In genomic region chr2:6367497-6367896, GRCm38 (mm10) we compare ENCODE assay signal across 25 mouse cellular contexts. TPM values are rescaled to one million over a fixed set of nuclear protein-coding genes. Genes with fewer than 3 reads are reported as not detected.
DNase-seq lines count a peak whose midpoint lies in the region; ATAC-seq and TF ChIP-seq lines count a peak whose summit lies in the region.
"Had no signal": no experiment of that assay in that cellular context is flagged by ENCODE, and none has a peak within 500 bp of the region (broad histone marks: within the 10 kb centered on the region; RNA-seq: fewer than 3 reads in every experiment).

No protein-coding gene starts in this region.

- H3K4me3 ChIP-seq in embryonic facial prominence, embryonic 11.5 days (ENCODE audit: low read depth, low read length), result no peak overlapping the region
- H3K4me3 ChIP-seq in embryonic facial prominence, embryonic 10.5 days, result no peak overlapping the region
- H3K4me3 ChIP-seq in lung, adult 2 months (replicated peaks; ENCODE audit: extremely low read depth, low read depth, low read length), result no peak overlapping the region
- H3K4me3 ChIP-seq in C2C12 (ENCODE audit: insufficient read depth, poor library complexity, severe bottlenecking), result no peak overlapping the region
- H3K4me3 ChIP-seq: embryonic facial prominence, embryonic 15.5 days; forebrain, embryonic 15.5 days; heart, embryonic 15.5 days; limb, embryonic 15.5 days; liver, embryonic 15.5 days; midbrain, embryonic 13.5 days had no signal

- peak overlapping the region; percentile 40 for H3ac ChIP-seq in C2C12 (ENCODE audit: control insufficient read depth, insufficient read length, low read depth)

- no peak for TF ChIP-seq POLR2A in lung, adult 2 months (IDR thresholded peaks at IDR 0.05; ENCODE audit: borderline replicate concordance, extremely low read depth, low read depth, low read length)

- no peak for TF ChIP-seq CTCF in lung, adult 2 months (IDR thresholded peaks at IDR 0.05; ENCODE audit: insufficient read depth, low read length)
- TF ChIP-seq CTCF in C2C12 (IDR thresholded peaks at IDR 0.05; ENCODE audit: control insufficient read depth, insufficient read depth, insufficient read length), result no peak

- ATAC-seq in embryonic facial prominence, embryonic 11.5 days (replicated peaks; ENCODE audit: insufficient number of reproducible peaks, low FRiP score, low TSS enrichment, low read depth), result 0 out of 2 replicates have a peak, but pooled peaks have one; percentile 59
- 0 out of 2 replicates have a peak, but pooled peaks have one; percentile 48 for ATAC-seq in erythroid progenitor cell, adult 5-6 weeks (replicated peaks; ENCODE audit: low FRiP score, poor library complexity, severe bottlenecking)
- ATAC-seq: inflammation-experienced regulatory T-cells, adult 6 months had no signal

- H3K79me3 ChIP-seq in C2C12 (ENCODE audit: low read depth), result peaks cover 65% of the 10 kb centered on the region

- no peak for DNase-seq in embryonic facial prominence, embryonic 11.5 days (ENCODE audit: low spot score)
- DNase-seq in embryonic facial prominence, embryonic 10.5 days (ENCODE audit: low spot score), result no peak
- peak; percentile 3 for DNase-seq in lung, adult 2 months
- DNase-seq in lung, postnatal 4 days, result no peak
- no peak for DNase-seq in urinary bladder, postnatal 4 days (ENCODE audit: low spot score in 2 of 2)
- DNase-seq: adrenal gland, adult 2 months; cerebellum, adult 11 months; cerebellum, adult 9-11 months; heart, postnatal 4 days; kidney, adult 2 months; kidney, postnatal 14 days; right cerebral cortex, postnatal 25 days; spleen, adult 18-20 months; thymus, postnatal 14 days had no signal

- no peaks in the 10 kb centered on the region for H3K27me3 ChIP-seq in embryonic facial prominence, embryonic 11.5 days (ENCODE audit: control insufficient read depth, insufficient read depth, low read length)
- H3K27me3 ChIP-seq in embryonic facial prominence, embryonic 10.5 days (replicated peaks; ENCODE audit: low read depth, poor library complexity, severe bottlenecking), result no peaks in the 10 kb centered on the region
- no peaks in the 10 kb centered on the region for H3K27me3 ChIP-seq in C2C12 (ENCODE audit: control insufficient read depth, insufficient read depth, insufficient read length)
- H3K27me3 ChIP-seq: embryonic facial prominence, embryonic 15.5 days; forebrain, embryonic 15.5 days; heart, embryonic 15.5 days; limb, embryonic 15.5 days; liver, embryonic 15.5 days; midbrain, embryonic 13.5 days; Patski had no signal

- no peaks in the 10 kb centered on the region for H3K4me1 ChIP-seq in embryonic facial prominence, embryonic 11.5 days (ENCODE audit: control insufficient read depth, insufficient read depth, low read length)
- H3K4me1 ChIP-seq in embryonic facial prominence, embryonic 10.5 days, result peaks cover 17% of the 10 kb centered on the region
- peaks cover 6% of the 10 kb centered on the region for H3K4me1 ChIP-seq in lung, adult 2 months (ENCODE audit: control insufficient read depth, insufficient read depth, low read length)

- H3K4me2 ChIP-seq in embryonic facial prominence, embryonic 11.5 days (ENCODE audit: low read depth, low read length), result no peak overlapping the region
- H3K4me2 ChIP-seq: embryonic facial prominence, embryonic 15.5 days; forebrain, embryonic 15.5 days; heart, embryonic 15.5 days; hindbrain, embryonic 14.5 days; limb, embryonic 15.5 days; liver, embryonic 15.5 days; midbrain, embryonic 13.5 days had no signal

- peaks cover 92% of the 10 kb centered on the region for H3K79me2 ChIP-seq in C2C12 (ENCODE audit: control insufficient read depth, insufficient read depth)

- H3K9me3 ChIP-seq in embryonic facial prominence, embryonic 11.5 days (replicated peaks; ENCODE audit: control insufficient read depth, low read length), result no peaks in the 10 kb centered on the region
- no peaks in the 10 kb centered on the region for H3K9me3 ChIP-seq in embryonic facial prominence, embryonic 10.5 days
- H3K9me3 ChIP-seq: embryonic facial prominence, embryonic 15.5 days; forebrain, embryonic 15.5 days; heart, embryonic 15.5 days; limb, embryonic 15.5 days; liver, embryonic 15.5 days; midbrain, embryonic 13.5 days had no signal

- no peaks in the 10 kb centered on the region for H3K36me3 ChIP-seq in embryonic facial prominence, embryonic 11.5 days (replicated peaks; ENCODE audit: control insufficient read depth, insufficient read depth, low read depth, low read length)
- H3K36me3 ChIP-seq in embryonic facial prominence, embryonic 10.5 days (replicated peaks), result 0 out of 2 replicates have a peak, but pooled peaks cover 4% of the 10 kb centered on the region
- no peaks in the 10 kb centered on the region for H3K36me3 ChIP-seq in C2C12 (ENCODE audit: control insufficient read depth, insufficient read depth)
- H3K36me3 ChIP-seq: embryonic facial prominence, embryonic 15.5 days; forebrain, embryonic 15.5 days; heart, embryonic 15.5 days; limb, embryonic 15.5 days; liver, embryonic 15.5 days; midbrain, embryonic 13.5 days had no signal

- 85% methylated on average over 6 of the region's 6 CpGs for WGBS in embryonic facial prominence, embryonic 11.5 days
- WGBS in embryonic facial prominence, embryonic 10.5 days, result 88% methylated on average over 6 of the region's 6 CpGs
- WGBS in lung, adult 2 months, result 81% methylated on average over 6 of the region's 6 CpGs

- H3K27ac ChIP-seq in embryonic facial prominence, embryonic 11.5 days (replicated peaks; ENCODE audit: low read depth, low read length), result no peak overlapping the region
- H3K27ac ChIP-seq in embryonic facial prominence, embryonic 10.5 days (replicated peaks), result no peak overlapping the region
- H3K27ac ChIP-seq: embryonic facial prominence, embryonic 15.5 days; forebrain, embryonic 15.5 days; heart, embryonic 15.5 days; hindbrain, embryonic 14.5 days; limb, embryonic 15.5 days; midbrain, embryonic 13.5 days had no signal

- H3K9ac ChIP-seq in embryonic facial prominence, embryonic 11.5 days (replicated peaks; ENCODE audit: low read length), result no peak overlapping the region
- H3K9ac ChIP-seq: embryonic facial prominence, embryonic 15.5 days; forebrain, embryonic 15.5 days; heart, embryonic 15.5 days; hindbrain, embryonic 14.5 days; limb, embryonic 15.5 days; liver, embryonic 15.5 days; midbrain, embryonic 13.5 days had no signal

TF ChIP-seq in C2C12, 6 proteins besides CTCF, POLR2A, EP300 and RAD21:
- TF ChIP-seq USF1 (IDR thresholded peaks at IDR 0.05; ENCODE audit: low read depth) (no peak), MYOD1 (IDR thresholded peaks at IDR 0.05; ENCODE audit: control insufficient read depth, insufficient read length, low read depth) (no peak), FOSL1 (IDR thresholded peaks at IDR 0.05; ENCODE audit: insufficient read depth, low read length, poor library complexity, severe bottlenecking) (no peak), MYOG (IDR thresholded peaks at IDR 0.05; ENCODE audit: control insufficient read depth, extremely low read depth, insufficient read length) (no peak), MAX (IDR thresholded peaks at IDR 0.05) (no peak), CEBPB (IDR thresholded peaks at IDR 0.05; ENCODE audit: low read depth) (no peak)

RNA-seq across cellular contexts. Expression of gene Usp6nl, which starts 45.0 kb away (rescaled TPM):
- 11.4 and 12.7 TPM in 2 replicates for polyA plus RNA-seq in embryonic facial prominence, embryonic 11.5 days (2014; fragmentation: Nextera tagmentation; extraction: Ambion mirVana)
- 9.4 and 11.6 TPM in 2 replicates for polyA plus RNA-seq in embryonic facial prominence, embryonic 10.5 days (2016; fragmentation: Nextera tagmentation; extraction: Ambion mirVana)
- 7.9 and 19.9 TPM in 2 replicates for polyA plus RNA-seq in lung, adult 2 months (2012; rRNA removed)
- polyA plus RNA-seq in C2C12 (2012; fragmentation: generic; extraction: Trizol), result 6.1 TPM
- total RNA-seq in erythroid progenitor cell, adult 5-6 weeks (2015; ENCODE audit: low replicate concordance), result 18.0 and 30.3 TPM in 2 replicates
- total RNA-seq in erythroid progenitor cell, adult 5-6 weeks (2017; ENCODE audit: low replicate concordance), result 26.6 and 47.0 TPM in 2 replicates
